Mouse (Mus musculus): ENCODE measurements around the gene Dlgap5.
"Not testable (repeated sequence)": the region's sequence is repeated elsewhere in the genome, so short reads cannot be mapped to it uniquely, and the experiment has no call there.

Gene Dlgap5

DNA sequence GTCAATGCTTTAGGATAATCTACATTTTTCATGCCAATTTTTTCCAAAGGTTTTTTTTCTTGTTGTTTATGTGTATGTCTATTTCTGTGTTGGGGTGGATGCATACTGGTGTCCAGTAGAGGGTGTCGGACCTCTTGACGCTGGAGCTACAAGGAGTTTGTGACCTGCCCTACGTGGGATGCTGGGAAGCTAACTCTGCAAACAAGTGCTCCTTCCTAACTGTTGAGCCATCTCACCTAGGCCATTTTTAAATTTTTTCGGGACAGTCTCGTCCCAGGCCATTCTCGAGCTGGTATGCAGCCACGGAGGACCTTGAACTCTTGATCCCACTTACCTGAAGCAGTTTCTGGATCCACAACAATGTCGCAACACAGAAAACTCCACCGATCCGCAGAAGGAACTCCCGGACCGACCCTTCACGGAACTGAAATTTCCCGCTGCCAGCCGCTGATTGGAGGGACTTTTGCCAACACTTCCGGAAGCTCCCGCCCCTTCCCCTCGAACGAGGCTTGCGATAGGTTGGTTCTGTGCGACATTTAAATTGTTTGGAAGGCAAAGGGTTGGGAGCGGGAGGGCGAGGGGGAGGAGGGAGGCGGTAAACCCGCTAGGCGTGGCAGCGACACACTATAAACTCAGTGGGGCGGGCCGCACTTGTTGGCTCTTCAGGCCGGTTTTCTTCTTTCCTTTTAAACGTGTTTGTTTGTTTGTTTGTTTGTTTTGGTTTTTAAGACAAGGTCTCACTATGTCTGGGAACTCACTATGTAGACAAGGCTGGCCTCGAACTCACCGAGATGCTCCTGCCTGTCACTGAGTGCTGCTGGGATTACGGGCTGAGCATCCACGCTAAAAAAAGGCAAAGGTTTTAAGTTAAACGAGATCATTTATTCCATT, at the start of gene Dlgap5:
TSS of gene Dlgap5 (minus strand) at position 633 of the 891 bp plus-strand sequence.
- peak; percentile 94 for DNase-seq

DNA sequence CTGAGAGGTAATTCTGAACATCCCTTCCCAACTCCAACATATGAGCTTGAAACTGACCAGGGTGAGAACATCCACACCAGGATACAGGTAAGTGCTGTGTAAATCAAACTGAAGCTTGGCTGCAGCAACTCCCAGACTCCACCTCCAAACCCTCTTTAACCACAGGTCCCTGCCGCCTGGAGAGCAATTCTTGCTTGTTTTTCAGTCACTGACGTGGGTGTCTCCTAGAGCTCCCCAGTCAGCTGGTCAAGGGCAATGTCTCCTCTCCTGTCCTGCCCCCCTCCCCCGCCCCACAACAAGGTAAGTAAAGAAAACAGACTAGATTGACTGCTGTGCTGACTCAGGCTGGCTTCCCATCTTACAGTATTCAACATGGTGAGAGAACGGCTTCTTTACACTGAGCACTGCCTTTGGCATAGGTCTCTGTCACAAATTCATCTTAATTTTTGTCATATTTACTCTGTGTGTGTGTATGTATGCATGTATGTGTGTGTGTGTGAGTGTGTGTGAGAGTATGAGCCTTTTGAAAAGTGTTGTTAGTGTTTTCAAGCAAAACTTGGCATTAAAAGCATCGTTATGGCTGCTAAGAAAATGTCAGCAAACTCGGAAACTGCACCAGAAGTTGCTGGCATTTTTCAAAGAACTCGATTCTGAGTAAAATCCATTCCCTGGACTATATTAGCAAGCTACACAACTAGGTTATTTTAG, 47.4 kb upstream of the Dlgap5 start:
- DNase-seq, result no peak

DNA sequence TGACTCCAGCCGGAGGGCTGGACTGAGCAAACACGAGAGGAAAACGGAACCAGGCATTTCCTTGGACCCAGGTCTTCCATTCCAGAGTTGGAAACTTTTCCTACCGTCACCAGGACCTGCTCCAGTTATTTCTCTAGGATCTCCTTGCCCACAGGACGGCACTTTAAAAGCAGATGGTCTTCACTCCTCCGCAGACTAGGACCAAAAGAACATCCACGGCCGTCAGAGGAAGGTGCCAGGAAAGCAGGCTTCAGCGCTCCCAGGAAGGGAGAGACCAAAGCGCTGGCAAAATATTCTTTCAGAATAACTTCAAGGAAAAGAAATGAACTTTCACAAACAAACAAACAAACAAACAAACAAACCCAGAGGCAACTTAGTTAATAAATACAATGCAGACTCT, 46.2 kb upstream of the Dlgap5 start:
- DNase-seq, result no peak

DNA sequence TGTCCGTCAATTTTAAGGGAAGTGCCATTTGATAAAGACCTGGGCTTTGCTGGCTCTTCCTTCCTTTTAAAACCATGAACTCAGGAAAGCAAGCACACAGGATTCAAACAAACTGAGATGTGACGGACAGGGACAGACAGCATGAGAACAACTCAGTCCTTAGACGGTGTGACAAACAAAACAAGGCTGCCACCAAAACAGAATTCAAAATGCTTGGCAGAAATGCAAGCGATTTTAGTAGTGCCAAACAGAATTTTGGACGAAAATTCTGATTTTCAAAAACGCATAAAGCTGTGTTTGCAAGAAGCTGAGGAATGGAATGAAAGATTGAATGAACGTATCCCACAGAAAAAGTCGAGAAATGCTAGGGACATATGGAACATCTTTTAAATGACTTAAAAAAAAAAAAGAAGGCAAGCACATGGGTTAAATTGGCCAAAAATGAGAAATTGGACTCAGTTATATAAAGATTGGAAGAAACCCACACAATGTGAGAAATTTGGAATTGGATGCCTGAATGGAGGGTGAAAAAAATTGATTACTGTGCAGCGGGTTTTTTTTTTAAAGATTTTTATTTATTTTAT, 44.8 kb upstream of the Dlgap5 start:
- DNase-seq, result no peak

DNA sequence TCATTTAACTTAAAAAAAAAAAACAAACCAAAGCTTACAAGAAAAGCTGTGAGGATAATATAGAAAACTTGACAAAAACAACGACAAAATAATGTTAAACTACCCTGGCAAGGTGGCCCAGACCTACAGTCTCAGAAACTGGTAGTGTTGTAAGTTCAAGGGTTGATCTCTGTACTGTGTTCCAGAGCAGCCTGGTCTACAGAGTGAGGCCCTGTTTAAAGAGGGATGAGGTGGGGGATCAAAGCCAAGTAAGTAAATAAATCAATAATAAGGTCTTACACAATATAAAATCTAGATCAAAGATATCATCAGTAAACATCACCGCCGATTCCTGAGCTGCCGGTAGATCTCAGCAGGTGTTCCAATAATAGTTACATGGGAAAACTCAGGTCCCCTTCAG, 44.2 kb upstream of the Dlgap5 start:
- DNase-seq, result no peak

DNA sequence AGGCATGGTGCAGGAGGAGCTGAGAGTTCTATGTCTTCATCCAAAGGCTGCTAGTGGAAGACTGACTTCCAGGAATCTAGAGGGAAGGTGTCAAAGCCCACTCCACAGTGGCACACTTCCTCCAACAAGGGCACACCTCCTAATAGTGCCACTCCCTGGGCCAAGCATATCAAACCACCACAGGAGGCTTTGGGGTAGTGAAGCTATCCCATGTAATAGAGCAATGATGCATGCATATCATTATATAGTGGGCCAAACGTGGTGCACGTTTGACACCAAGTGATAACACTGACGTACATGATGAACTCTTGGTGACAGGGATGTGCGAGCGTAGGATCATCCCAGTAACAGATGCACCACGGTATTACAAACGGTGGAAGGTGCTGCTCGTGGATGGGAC, 43.8 kb upstream of the Dlgap5 start:
- DNase-seq, result no peak

DNA sequence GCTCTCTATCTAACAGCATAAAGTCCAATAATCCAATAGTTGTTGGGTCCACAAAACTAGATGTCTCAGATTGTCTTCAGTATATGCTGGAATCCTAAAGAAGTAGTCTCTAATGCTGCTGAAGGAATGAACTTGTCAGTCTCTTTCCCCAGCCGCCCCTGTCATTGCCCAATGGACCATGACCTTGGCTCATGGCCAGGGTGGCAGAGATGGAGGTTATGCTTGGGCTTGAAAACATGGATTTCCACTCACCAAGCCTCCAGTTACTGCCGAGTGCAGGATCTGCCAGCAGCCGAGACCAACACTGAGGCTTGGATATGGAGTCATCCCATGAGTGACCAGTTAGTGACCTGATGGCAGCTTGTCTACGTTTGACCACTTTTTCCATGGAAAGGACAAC, 41.3 kb upstream of the Dlgap5 start:
- DNase-seq, result peak; percentile 55

DNA sequence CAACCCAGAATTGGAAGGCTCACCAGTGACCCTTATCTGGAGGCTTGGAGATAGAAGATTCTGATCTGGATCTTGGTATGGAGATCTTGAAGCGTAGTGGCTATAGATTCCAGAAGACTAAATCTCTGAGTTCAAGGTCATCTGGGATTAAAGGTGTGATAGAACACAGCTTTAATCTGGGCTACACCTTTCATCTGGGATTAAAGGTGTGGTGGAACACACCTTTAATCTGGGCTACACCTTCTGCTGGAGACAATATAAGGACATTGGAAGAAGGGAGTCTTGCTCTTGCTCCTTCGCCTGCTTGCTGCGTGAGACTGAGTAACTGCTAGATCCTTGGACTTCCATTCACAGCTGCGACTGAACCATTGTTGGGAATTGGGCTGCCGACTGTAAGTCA, 31.9 kb upstream of the Dlgap5 start, which contains the start of gene Fbxo34:
TSS of gene Fbxo34 (plus strand) at position 301 of the 400 bp plus-strand sequence.
- not testable (repeated sequence) for DNase-seq

DNA sequence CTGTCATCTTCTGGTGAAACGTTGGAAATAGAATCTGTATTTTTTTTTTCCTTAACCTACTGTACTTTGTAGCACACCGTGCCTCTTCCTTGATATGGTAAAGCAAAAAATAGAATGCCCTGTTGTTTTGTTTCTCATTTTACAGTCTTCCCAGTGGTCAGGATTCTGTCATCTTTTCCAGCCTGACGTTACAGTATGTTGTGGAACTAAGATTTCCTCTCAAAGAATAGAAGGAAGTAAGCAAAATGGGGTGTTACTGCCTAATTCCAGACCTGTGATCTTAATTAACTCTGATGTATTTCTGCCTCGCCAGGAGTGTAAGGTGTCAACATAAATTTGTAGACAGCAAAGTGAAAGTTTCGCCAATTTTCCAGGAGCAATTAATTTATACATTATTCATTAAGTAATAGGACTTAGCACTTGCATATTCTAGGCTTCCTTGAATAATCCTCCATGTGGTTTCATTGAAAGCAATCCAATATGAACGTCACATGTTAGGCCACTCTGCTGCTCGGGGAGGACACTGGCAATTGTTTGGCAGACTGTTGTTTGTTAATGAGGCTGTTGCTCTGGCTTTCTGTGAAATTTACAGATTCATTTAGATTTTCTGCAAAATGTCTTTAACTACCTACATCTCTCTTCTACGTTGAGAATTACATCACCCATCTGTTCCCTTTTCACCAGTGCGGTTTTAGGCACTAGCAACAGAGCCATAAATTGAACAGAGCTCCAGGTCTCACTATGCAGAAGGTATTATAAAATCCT, 27.3 kb upstream of the Dlgap5 start:
- DNase-seq, result no peak

DNA sequence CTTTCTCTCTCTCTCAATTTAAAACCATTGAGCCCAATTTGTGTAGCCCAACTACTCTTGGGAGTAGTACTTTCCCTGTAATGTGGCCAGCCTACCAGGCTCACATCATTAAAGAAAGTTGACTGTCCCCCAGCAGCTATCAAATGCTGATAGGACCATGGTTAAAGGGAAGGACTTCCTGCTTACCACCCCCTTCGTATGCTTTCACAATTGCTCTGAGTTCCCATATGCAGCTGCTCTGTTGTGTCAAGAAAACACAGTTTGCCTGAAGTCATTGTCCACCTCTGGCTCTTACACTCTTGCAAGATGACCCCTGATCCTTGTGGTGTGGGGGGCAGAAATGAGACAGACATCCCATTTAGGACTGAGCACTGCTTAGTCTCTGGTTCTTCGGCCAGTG, 26.7 kb upstream of the Dlgap5 start:
- no peak for DNase-seq

DNA sequence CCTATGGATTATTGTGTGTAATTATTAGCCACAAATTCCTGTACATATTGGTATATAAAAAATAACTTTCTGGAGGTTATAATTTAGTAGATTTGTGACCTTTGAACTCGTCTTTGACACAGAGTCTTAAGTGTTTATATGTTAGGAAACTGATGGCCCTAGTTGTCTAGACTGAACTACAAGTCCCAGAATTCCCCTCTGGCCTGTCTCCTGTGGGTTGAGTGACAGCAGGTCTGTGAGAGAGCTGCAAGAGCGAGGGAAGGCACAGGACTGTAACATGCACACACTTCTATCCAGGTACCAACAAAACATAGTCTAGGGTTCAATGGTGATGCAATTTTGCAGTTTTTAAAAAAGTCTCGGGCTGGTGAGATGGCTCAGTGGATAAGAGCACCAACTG, 20.7 kb upstream of the Dlgap5 start:
- no peak for DNase-seq

DNA sequence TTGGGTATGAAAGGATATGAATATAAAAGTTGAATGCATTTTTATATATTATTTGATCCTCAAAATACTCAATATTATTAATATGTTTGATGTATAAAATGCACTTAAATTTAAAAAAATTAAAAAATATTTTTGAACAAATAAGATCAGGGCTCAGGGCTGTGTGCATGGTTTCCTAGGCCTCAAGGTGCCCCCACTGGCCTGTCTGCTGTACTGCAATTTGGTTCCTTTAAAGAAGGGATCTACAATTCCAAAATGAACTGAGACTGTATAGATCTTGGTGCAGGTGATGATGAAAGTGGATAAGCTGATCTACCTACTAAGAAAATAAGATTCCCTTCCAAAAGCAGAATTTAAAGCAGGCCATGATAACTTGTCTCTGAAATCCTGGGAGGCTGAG, 14.8 kb upstream of the Dlgap5 start:
- DNase-seq, result no peak

DNA sequence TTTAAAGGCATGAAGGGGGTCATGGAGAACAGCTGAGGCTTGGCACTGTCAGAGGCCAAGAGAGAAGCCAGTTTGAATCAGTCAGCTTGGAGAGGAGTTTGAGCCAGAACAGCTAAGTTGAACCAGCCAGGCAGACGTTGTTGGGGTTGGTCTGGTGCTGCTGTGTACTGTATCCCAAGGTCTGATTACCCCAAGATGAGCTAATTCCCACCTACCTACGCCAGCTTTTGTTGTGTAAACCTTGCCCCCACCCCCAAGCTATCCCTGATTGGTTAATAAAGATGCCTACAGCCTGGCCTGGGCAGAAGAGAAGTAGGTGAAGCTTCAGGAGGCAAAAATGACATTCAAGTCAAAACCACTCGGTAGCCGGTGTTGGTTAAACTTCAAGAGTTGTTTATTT, 4.3 kb upstream of the Dlgap5 start:
- DNase-seq, result no peak

DNA sequence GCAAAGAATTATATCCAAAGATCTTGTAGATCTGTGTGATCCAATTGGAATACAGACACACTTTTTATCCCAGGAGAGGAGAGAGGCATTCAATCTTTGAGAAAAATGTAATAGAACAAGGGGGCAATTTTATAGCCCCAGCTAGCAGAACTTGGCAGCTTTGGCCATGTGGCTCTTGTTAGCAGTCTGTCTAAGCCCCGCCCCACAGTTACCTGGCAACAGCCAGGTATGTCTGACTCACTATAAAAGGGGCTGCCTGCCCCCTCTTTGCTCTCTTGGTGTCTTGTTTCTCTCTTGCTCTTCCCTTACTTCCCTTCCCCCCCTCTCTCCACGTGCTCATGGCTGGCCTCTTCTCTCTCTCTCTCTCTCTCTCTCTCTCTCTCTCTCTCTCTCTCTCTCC, 3.4 kb upstream of the Dlgap5 start:
- DNase-seq, result no peak

DNA sequence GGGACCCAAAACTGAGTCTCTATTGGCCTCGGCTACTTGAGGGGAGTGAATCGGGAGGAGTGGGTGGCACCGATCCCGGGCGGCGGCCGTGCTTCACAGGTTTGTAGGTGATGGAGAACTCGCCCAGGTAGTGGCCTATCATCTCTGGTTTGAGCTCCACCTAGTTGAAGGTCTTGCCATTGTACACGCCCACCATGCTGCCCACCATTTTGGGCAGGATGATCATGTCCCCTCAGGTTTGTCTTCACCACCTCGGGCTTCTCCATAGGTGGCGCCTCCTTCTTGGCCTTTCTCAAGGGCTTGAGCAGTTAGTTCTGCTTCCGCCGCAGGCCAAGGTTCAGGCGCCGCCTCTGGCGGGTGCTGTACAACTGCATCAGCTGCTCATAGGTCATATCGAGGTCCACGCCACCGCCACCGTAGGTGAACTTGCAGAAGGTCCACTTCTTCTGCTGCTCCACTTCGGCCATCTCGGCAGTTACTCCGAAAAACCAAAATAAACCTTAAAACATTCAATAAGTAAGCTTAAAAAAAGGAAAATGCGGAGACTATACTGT, 1.6 kb upstream of the Dlgap5 start:
- no peak for DNase-seq

DNA sequence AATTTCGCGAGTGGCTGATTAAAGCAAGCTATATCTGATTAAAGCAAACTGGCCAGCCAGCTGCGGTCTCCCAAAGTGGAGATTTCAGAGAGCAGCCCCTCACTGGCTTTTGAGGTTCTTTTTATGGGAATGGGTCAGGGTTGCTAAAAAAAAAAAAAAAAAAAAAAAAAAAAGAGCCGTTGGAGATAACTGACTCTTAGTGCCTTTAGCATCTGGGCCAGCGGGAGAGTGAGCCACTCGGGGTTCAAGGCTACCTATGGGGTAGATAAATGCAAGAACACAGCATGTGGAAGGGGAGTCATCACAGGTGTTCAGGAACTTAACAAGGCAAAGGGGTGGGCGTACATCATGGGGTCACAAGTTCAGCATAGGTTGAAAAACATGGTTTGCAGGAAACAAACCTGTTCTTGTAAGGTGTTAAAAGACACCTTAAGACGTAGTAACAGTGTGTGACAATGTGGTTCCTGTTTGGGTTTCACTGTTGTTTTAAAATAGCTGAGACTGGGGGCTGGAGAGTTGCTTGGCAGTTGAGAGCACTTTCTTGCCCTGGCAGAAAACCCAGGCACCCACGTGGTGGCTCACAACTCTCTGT, 923 bp upstream of the Dlgap5 start:
- DNase-seq, result no peak

DNA sequence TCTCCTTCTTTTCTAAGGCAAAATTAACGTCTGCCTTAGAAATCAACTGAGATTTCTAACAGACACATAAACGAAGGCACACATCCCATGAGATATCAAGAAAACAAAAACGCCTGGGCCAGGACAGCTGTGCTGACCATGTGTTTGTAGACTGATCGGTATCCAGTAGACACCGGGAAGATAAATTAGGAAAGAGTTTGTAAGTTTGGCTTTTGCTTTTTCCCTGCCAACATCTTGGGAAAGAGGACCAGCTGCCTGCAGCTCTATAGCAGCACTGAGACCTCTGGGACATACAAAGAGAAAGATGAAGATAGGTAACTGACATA, 422 bp upstream of the Dlgap5 start:
- no peak for DNase-seq

DNA sequence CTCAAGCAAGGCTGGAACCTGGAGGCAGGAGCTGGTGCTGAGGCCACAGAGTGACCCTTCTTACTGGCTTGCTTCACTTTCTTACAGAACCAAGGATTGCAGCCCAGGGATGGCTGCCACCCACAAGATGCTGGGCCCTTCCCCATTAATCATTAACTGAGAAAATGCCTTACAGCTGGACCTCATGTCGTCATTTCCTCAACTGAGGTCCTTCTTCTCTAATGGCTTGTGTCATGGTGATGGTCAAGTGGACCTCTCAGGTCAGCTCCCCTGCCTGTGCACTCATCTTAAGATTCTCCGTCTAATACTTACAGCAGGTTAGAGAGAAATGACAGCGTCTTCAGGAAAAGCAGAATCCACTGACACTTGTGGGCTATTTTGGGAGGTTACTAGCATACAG, 861 bp downstream of the Dlgap5 start:
- no peak for DNase-seq

DNA sequence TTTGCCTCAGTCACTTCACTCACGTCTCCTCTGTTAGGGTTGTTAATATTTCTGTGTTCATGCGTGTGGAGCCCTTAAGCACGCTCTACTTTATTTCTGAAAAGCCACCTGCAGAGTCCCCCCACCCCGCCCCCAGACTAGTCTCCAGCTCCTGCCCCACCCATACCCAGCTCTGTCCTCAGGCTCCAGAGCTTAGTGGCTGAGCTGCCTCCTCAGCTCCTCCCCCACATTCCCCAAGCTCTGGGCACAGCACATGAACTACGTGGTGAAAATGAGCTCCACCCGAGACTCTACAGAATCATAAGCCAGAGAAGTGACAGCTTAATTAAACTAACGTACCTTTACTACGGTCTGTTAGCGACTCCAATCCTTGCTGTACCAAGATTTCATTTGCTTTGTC, 12.2 kb downstream of the Dlgap5 start:
- no peak for DNase-seq

DNA sequence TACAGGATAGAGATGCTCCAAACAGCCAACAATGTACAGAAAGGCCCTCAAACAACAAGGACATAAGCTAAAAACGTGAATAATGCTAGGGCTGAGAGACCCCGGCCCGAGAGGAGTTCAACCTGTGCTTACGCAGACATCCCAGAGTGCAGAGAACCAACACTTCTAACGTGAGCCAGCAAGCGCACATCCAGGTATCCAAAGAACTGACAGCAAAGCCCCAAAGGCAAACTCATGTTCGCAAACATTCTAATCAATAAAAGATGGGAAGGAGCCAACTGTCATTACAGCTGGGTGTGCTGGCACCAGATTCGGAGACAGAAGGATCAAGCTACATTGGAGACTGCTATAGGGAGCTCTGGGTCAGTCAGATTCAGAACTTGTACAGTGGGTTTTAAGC, 15.5 kb downstream of the Dlgap5 start:
- DNase-seq, result no peak

DNA sequence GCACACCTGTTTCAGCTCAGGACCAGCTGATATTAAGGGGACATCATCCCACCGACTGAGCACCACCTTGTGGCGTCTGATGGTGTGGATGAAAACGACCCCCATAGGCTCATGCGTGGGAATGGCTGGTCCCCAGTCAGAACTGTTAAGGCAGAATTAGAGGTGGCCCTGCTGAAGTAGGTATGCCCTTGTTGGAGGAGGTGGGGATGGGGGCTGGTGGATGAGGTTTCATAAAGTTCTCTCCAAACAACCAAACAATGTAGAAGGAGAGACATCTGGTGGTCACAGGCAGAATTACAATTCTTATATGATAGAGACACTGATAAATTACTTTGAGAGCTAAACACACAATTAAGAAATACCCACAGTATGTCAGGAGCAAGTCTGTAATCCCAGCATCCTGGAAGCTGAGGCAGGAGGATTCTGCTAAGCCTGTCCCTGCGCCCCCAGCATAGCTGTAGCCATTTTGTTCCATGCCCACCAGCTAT, 22.0 kb downstream of the Dlgap5 start:
- DNase-seq, result peak; percentile 34

DNA sequence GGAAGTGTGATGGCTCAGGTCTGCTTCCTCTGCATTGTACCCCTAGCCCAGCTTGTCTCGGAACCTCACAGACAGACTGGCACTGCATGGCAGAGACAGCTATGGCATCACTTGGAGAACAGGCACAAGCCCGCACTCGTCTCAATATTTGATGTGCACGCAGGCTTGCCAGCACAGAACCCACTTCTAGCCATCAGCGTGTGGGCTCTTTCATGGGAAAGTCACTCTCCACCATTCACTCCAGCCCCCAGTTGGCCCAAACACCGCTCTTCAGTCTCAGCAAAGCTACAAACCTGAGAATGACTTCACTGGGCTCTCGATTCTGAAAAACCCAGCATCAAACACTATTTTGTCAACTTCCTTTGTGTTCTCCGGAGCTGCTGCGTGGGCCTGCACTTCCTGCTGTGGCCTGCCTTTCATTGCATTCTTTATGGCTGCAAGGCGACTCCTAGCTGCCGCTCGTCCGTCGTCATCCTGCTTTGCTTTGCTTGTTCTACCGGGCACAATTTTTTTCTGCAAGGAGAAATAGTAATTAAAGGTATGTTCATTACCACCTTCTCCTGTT, 22.7 kb downstream of the Dlgap5 start:
- DNase-seq, result no peak

Measured in kidney, postnatal 14 days (tissue).